Comparison of ENCODE assay signal across 8 mouse cellular contexts in the genomic region with DNA sequence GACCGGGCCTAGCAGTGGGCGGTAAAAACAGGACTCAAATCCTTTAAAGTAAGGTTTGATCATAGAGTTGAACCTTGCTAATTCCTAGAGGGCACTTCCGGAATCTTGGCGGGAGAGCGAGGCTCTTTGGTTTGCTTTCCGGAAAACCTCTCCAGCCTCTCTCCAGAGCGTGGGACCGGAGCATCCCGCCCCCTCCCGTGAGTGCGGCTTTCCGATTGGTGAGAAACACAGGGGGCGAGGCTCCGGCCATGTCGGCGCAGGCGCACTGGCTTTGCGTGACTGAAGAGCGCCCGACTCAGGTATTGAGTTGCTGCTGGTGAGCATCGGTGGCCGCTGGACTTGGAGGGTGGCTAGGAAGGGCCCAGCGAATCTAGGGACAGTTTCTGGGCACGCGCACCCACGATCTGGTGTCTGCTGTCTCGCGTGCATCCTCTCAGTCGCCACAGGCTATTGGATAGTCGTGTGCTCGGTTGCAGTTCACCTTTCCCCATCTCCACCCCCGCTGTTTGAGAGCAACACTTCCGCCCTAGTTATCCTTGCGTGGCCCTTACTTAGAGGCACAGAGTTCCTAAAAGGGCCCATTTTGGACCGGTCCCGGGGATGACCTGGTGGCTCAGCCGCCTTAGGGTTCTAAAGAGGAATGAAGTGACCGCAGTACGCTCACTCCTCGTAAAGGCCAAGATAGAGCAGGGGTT. TPM values are rescaled to one million over a fixed set of nuclear protein-coding genes. Genes with fewer than 3 reads are reported as not detected.
A peak's percentile ranks its signal among the peaks of the same experiment; 100 is the strongest.
DNase-seq lines count a peak whose midpoint lies in the region; ATAC-seq and TF ChIP-seq lines count a peak whose summit lies in the region.

TSS of gene Pars2 (plus strand) at position 237 of the 695 bp plus-strand sequence.

- intact Hi-C loops in heart, postnatal 36 days (cut with DNase I): loop anchor here (2.0 to 5.0 kb wide), 2 partner anchors 28 to 526 kb away; partner anchors contain the start of genes Tceanc2, Tmem59 and Ttc4

- peak within 1 kb of the TSS; percentile 81 for H3K4me3 ChIP-seq in G1E (ENCODE audit: low read depth, low read length)
- peak within 1 kb of the TSS; percentile 77 for H3K4me3 ChIP-seq in forebrain, embryonic 16.5 days (replicated peaks; ENCODE audit: low read length)
- H3K4me3 ChIP-seq in layer of hippocampus, adult 2 months: peak within 1 kb of the TSS; percentile 70
- H3K4me3 ChIP-seq in lung, embryonic 14.5 days (ENCODE audit: low read depth, low read length): peak within 1 kb of the TSS; percentile 73
- H3K4me3 ChIP-seq in olfactory bulb, adult 2 months (ENCODE audit: insufficient read depth, low read depth, low read length): peak within 1 kb of the TSS; percentile 94
- peak within 1 kb of the TSS; percentile 97 for H3K4me3 ChIP-seq in thymus, adult 2 months (ENCODE audit: control insufficient read depth, insufficient read depth, low read length)

- WGBS in forebrain, embryonic 16.5 days: 3% methylated on average over 40 of the region's 40 CpGs
- WGBS in lung, embryonic 14.5 days: 2% methylated on average over 40 of the region's 40 CpGs
- WGBS in olfactory bulb, adult 2 months: 2% methylated on average over 40 of the region's 40 CpGs
- whole genome bisulfite sequencing in thymus, adult 2 months: 2% methylated on average over 40 of the region's 40 CpGs

- DNase-seq in G1E (ENCODE audit: low spot score): peak; percentile 94
- DNase-seq in cerebellum, adult 18-20 months: peak; percentile 98
- DNase-seq in heart, postnatal 36 days: peak; percentile 95
- peak; percentile 98 for DNase-seq in layer of hippocampus, adult 2 months (ENCODE audit: low spot score in 2 of 2)
- peak; percentile 98 for DNase-seq in lung, embryonic 14.5 days
- DNase-seq in thymus, adult 2 months: peak; percentile 97

- no peaks in the 10 kb centered on the region for H3K9me3 ChIP-seq in G1E (replicated peaks)
- H3K9me3 ChIP-seq in forebrain, embryonic 16.5 days (ENCODE audit: control insufficient read depth, low read length): no peaks in the 10 kb centered on the region
- no peaks in the 10 kb centered on the region for H3K9me3 ChIP-seq in lung, embryonic 14.5 days (ENCODE audit: low read depth, low read length)

- 0 out of 2 replicates have a peak within 1 kb of the TSS, but pooled peaks have one; percentile 28 for H3K27ac ChIP-seq in forebrain, embryonic 16.5 days (ENCODE audit: low read length)
- peak within 1 kb of the TSS; percentile 90 for H3K27ac ChIP-seq in layer of hippocampus, adult 2 months
- H3K27ac ChIP-seq in lung, embryonic 14.5 days (ENCODE audit: low read depth): peak within 1 kb of the TSS; percentile 64
- peak within 1 kb of the TSS; percentile 53; the same call in 1 of the 2 replicates for H3K27ac ChIP-seq in olfactory bulb, adult 2 months (ENCODE audit: insufficient read depth, low read depth, low read length)
- no peak within 1 kb of the TSS; the same call in 1 of the 2 replicates for H3K27ac ChIP-seq in thymus, adult 2 months (ENCODE audit: control insufficient read depth, insufficient read depth, low read length)

- peak within 1 kb of the TSS; percentile 99 for H3K4me2 ChIP-seq in forebrain, embryonic 16.5 days (ENCODE audit: low read length)
- peak within 1 kb of the TSS; percentile 78 for H3K4me2 ChIP-seq in lung, embryonic 14.5 days

- peaks cover 33% of the 10 kb centered on the region for H3K36me3 ChIP-seq in G1E (replicated peaks)
- H3K36me3 ChIP-seq in forebrain, embryonic 16.5 days (ENCODE audit: control insufficient read depth, insufficient read depth): no peaks in the 10 kb centered on the region
- peaks cover 22% of the 10 kb centered on the region; the same call in 1 of the 2 replicates for H3K36me3 ChIP-seq in lung, embryonic 14.5 days (ENCODE audit: insufficient read depth)
- peaks cover 4% of the 10 kb centered on the region for H3K36me3 ChIP-seq in thymus, adult 2 months (ENCODE audit: control insufficient read depth, insufficient read depth, low read length)

- no peak for TF ChIP-seq CTCF in G1E (IDR thresholded peaks at IDR 0.05; ENCODE audit: low read depth, low read length)
- no peak for TF ChIP-seq CTCF in layer of hippocampus, adult 2 months (conservative IDR thresholded peaks at IDR 0.05)
- no peak for TF ChIP-seq CTCF in lung, embryonic 14.5 days (IDR thresholded peaks at IDR 0.05; ENCODE audit: low read depth)
- no peak for TF ChIP-seq CTCF in olfactory bulb, adult 2 months (IDR thresholded peaks at IDR 0.05; ENCODE audit: insufficient read depth, low read depth, low read length)
- peak; percentile 35; the same call in 1 of the 2 replicates for TF ChIP-seq CTCF in thymus, adult 2 months (IDR thresholded peaks at IDR 0.05; ENCODE audit: borderline replicate concordance, control insufficient read depth, extremely low read depth, insufficient read depth, low read length, poor library complexity)

- H3K27me3 ChIP-seq in G1E (ENCODE audit: insufficient read depth, low read length): peaks cover 5% of the 10 kb centered on the region
- peaks cover 5% of the 10 kb centered on the region; the same call in 1 of the 2 replicates for H3K27me3 ChIP-seq in forebrain, embryonic 16.5 days (replicated peaks; ENCODE audit: control insufficient read depth, insufficient read depth, low read length)
- H3K27me3 ChIP-seq in lung, embryonic 14.5 days (ENCODE audit: insufficient read depth, low read length): no peaks in the 10 kb centered on the region
- H3K27me3 ChIP-seq in thymus, adult 2 months (ENCODE audit: control insufficient read depth, insufficient read depth, low read length): no peaks in the 10 kb centered on the region

- H3K4me1 ChIP-seq in G1E (ENCODE audit: insufficient read depth, low read depth, low read length): peaks cover 38% of the 10 kb centered on the region
- peaks cover 7% of the 10 kb centered on the region for H3K4me1 ChIP-seq in forebrain, embryonic 16.5 days (replicated peaks; ENCODE audit: control insufficient read depth, insufficient read depth, low read length)
- peaks cover 6% of the 10 kb centered on the region for H3K4me1 ChIP-seq in lung, embryonic 14.5 days (ENCODE audit: insufficient read depth)
- peaks cover 4% of the 10 kb centered on the region for H3K4me1 ChIP-seq in olfactory bulb, adult 2 months (ENCODE audit: control insufficient read depth, insufficient read depth, low read length)
- peaks cover 7% of the 10 kb centered on the region for H3K4me1 ChIP-seq in thymus, adult 2 months (replicated peaks; ENCODE audit: control insufficient read depth, insufficient read depth, low read length)

- peak within 1 kb of the TSS; percentile 79 for H3K9ac ChIP-seq in forebrain, embryonic 16.5 days (replicated peaks; ENCODE audit: low read depth, low read length)
- peak within 1 kb of the TSS; percentile 82 for H3K9ac ChIP-seq in lung, embryonic 14.5 days

- ATAC-seq in G1E (ENCODE audit: extremely low read depth, insufficient number of reproducible peaks, low FRiP score, poor library complexity, severe bottlenecking): peak; percentile 94
- ATAC-seq in forebrain, embryonic 16.5 days: peak; percentile 98
- peak; percentile 99 for ATAC-seq in lung, embryonic 14.5 days (ENCODE audit: insufficient read depth)

- peak; percentile 80 for TF ChIP-seq POLR2A in olfactory bulb, adult 2 months (IDR thresholded peaks at IDR 0.05; ENCODE audit: insufficient read depth, low read depth, low read length)
- peak; percentile 67 for TF ChIP-seq POLR2A in thymus, adult 2 months (IDR thresholded peaks at IDR 0.05; ENCODE audit: control insufficient read depth, extremely low read depth, insufficient read depth, low read length, poor library complexity)

RNA-seq across cellular contexts. Expression of gene Pars2, which starts in this region (rescaled TPM):
- total RNA-seq in G1E (2014; fragmentation: Nextera tagmentation) (8.7 and 10.7 TPM in 2 replicates), G1E (2017) (12.7 and 14.0 TPM in 2 replicates)
- 2.9 and 4.5 TPM in 2 replicates for polyA plus RNA-seq in G1E (2012)
- polyA plus RNA-seq in forebrain, embryonic 16.5 days (2015; fragmentation: Nextera tagmentation; extraction: Ambion mirVana): 12.6 and 12.8 TPM in 2 replicates
- 1 to 10 TPM; 3.2 to 5.6 TPM for total RNA-seq in heart, postnatal 36 days (2021)
- total RNA-seq in layer of hippocampus, adult 2 months (2021): 1 to 10 TPM; 6.1 to 8.5 TPM
- 14.3 and 14.5 TPM in 2 replicates for polyA plus RNA-seq in lung, embryonic 14.5 days (2014; fragmentation: Nextera tagmentation; extraction: Ambion mirVana)
- not detected in 2 replicates for polyA plus RNA-seq in olfactory bulb, adult 2 months (2012; ENCODE audit: insufficient read depth, insufficient read length, low replicate concordance, missing spikeins)
- 16.3 and 17.3 TPM in 2 replicates for polyA plus RNA-seq in thymus, adult 2 months (2012; rRNA removed)
